Mouse (Mus musculus) stomach, postnatal 0 days (tissue): ENCODE data around the gene Lmod3.
A peak's percentile ranks its signal among the peaks of the same experiment; 100 is the strongest.

Experiments
- CTCF ChIP-seq: IDR thresholded peaks from 2 replicates; pipeline ENCODE4 v1.5.1; 2016; ENCODE audit warnings: antibody characterized with exemption, low read depth, mild to moderate bottlenecking, moderate library complexity
- EP300 ChIP-seq: optimal IDR thresholded peaks from 2 replicates; pipeline ENCODE3; 2016; ENCODE audit warnings: antibody characterized with exemption

DNA sequence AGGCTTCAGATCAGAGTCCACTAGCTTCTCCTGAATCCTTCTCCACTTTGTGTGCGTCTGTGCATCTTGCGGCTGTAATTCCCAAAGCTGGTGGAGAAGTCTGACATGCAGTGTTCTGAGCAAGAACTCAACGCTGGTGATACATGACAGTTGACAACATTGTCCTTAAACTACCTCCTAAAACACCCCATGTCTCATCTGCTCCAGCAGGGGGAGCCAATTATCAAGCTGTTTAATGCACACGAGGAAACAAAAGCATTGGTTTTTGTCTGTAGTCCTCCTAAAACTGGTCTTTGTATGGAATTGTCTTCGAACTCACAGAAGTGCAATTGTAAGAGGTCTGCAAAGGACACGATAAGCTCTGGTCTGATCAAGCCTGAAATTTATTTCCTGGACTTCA lies 1.6 kb downstream of the Lmod3 start:
- peak; percentile 92 for TF ChIP-seq CTCF
- no peak for TF ChIP-seq EP300
